Mouse (Mus musculus) hindbrain, postnatal 0 days (tissue): ENCODE data around the gene Ypel5. TPM values are rescaled to one million over a fixed set of nuclear protein-coding genes. Genes with fewer than 3 reads are reported as not detected.
A peak's percentile ranks its signal among the peaks of the same experiment; 100 is the strongest.

Experiments used
- ATAC-seq: fragments of 200-750 bp; cut with Nextera tagmentation; 2 replicates; pipeline ENCODE4 v1.8.0; 2017; ENCODE audit warnings: mild to moderate bottlenecking, moderate TSS enrichment, moderate library complexity
- DNase-seq: peaks from one replicate; pipeline ENCODE4 v3.0.0-alpha.2; 2015; ENCODE audit warnings: low spot score
- H3K27ac ChIP-seq: fragments of 300-500 bp; sonication (generic); 2 replicates; pipeline ENCODE4 v1.5.1; 2014; ENCODE audit warnings: mild to moderate bottlenecking
- H3K27me3 ChIP-seq: fragments of 300-500 bp; sonication (generic); 2 replicates; pipeline ENCODE4 v1.6.1; 2014; ENCODE audit warnings: low read length, mixed read lengths; ENCODE audit not compliant: insufficient read depth
- H3K36me3 ChIP-seq: fragments of 300-500 bp; sonication (generic); 2 replicates; pipeline ENCODE4 v1.6.1; 2014; ENCODE audit warnings: low read length, mixed read lengths; ENCODE audit not compliant: insufficient read depth
- H3K4me1 ChIP-seq: fragments of 300-500 bp; sonication (generic); 2 replicates; pipeline ENCODE4 v1.6.1; 2014; ENCODE audit warnings: antibody characterized with exemption, low read length, mixed read lengths; ENCODE audit not compliant: insufficient read depth
- H3K4me2 ChIP-seq: fragments of 300-500 bp; sonication (generic); 2 replicates; pipeline ENCODE4 v1.6.1; 2014; ENCODE audit warnings: low read depth, mild to moderate bottlenecking, low read length, moderate library complexity, mixed read lengths
- H3K4me3 ChIP-seq: fragments of 300-500 bp; sonication (generic); 2 replicates; pipeline ENCODE4 v1.5.1; 2014; ENCODE audit warnings: low read length
- H3K9ac ChIP-seq: fragments of 300-500 bp; sonication (generic); replicated peaks from 2 replicates; pipeline ENCODE4 v1.6.1; 2014; ENCODE audit warnings: mild to moderate bottlenecking, low read length, moderate library complexity, mixed read lengths
- H3K9me3 ChIP-seq: fragments of 300-500 bp; sonication (generic); 2 replicates; pipeline ENCODE4 v1.6.1; 2016; ENCODE audit warnings: low read length, mixed read lengths
- CTCF ChIP-seq: IDR thresholded peaks from 2 replicates; pipeline ENCODE4 v1.5.1; 2016; ENCODE audit warnings: antibody characterized with exemption, control low read depth, low read depth
- WGBS: fragments of 180-500 bp; shearing (Covaris S2); extraction: QIAGEN DNeasy Blood & Tissue Kit; methylation state at CpG from one replicate; pipeline ENCODE4 v1.1.7; 2014; 5-methylcytosine and 5-hydroxymethylcytosine counted together
- polyA plus RNA-seq: library from polyadenylated mRNA; unstranded; fragments of >200 nt; fragmentation: Nextera tagmentation; extraction: Ambion mirVana; gene quantifications from 2 replicates; pipeline ENCODE4 v1.2.1, GENCODE M21; 2015
- total RNA-seq: library from RNA; depleted of rRNA; stranded (reverse); fragments of >200 nt; gene quantifications from 2 replicates; pipeline ENCODE4 v1.2.3, GENCODE M21; 2014; rRNA removed

Ypel5 gene
- total RNA-seq (45.1 and 47.1 TPM in 2 replicates), polyA plus RNA-seq (107 and 110 TPM in 2 replicates)

DNA sequence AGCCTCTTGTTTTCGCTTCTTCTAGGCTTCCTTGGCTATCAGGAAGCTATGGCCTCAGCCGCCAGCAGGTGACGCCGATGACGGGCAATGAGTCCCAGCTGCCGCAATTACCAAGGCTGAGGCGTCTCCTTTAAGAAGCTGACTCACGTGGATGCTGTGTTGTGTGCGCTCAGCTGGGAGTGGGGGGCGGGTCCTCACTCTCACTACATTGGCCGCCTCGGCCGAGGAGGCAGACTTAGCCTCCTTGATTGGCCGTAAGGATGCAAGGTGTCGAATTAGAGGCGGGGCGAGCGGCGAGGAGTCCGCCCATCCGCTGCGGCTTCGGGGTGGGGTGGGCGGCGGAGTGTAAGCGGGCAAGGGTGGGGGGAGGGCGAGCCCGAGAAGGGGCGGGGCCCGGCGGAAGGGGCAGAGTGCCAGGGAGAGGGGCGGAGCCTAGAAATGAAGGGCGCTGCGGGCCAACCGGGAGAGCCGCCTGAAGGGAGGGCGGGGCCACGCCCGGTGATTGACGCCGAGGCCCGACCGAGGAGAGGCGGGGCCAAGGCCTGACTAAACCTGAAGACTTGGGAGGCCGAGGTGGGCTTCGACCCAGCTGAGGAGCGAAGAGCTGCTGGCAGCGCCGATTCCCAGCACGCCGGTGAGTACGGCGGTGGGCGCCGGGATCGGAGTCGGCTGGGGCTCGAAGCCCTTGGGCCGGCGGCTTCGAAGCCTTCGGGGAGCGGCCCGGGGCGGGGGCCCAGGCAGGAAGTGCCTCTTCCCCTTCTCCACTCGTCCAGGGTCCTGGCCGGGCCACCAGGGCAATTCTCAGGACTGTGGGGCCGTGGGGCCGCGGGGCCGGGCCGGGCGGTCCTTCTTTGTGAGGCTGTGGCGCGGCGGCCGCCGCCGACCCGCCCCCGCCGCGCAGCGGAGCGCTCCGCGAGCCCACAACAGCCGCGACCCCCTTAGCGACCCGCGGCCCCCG, at the start of gene Ypel5:
Gene Ypel5, plus strand, starts transcription at position 296 of the 958 bp plus-strand sequence.
- peak within 1 kb of the TSS; percentile 69 for H3K4me2 ChIP-seq
- peak; percentile 76 for TF ChIP-seq CTCF
- under 1% methylated on average over 76 of the region's 93 CpGs for WGBS
- peak within 1 kb of the TSS; percentile 99 for H3K9ac ChIP-seq
- H3K27me3 ChIP-seq: no peaks in the 10 kb centered on the region
- DNase-seq (peak; percentile 99), ATAC-seq (peak; percentile 98)
- H3K36me3 ChIP-seq: no peaks in the 10 kb centered on the region
- H3K9me3 ChIP-seq: no peaks in the 10 kb centered on the region
- peak within 1 kb of the TSS; percentile 92 for H3K4me3 ChIP-seq
- H3K4me1 ChIP-seq: peaks cover 5% of the 10 kb centered on the region; the same call in 1 of the 2 replicates
- H3K27ac ChIP-seq: peak within 1 kb of the TSS; percentile 100

DNA sequence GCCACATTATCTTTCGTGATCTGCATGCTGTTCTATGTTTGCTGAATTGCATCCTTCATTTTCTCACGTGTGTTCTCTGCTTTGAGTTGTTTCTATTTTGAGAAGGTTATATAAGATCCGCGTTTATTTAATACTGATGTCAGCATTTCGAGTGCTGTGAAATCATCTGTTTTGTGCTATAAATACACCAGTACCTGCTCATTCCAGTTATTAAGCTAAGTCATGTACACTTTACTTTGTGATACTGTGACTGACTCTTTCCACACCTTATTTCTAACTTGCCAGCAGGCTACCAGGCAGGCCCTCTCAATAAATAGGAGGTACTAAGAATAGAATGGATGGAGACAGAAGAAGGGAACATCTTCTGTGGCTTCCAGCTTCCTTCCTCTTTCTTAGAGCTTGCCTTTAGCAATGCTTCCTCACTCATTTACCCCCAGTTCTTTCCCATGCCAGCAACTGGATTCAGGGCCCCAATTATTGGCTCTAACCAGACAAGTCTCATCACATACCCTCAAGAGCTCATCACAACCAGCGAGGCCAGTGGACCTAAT, 48.3 kb upstream of the Ypel5 start:
- WGBS: 74% methylated on average over 6 of the region's 6 CpGs
- Histone ChIP-seq H3K27me3 (no peaks in the 10 kb centered on the region), H3K9me3 (no peaks in the 10 kb centered on the region), H3K4me2 (no peak overlapping the region), H3K36me3 (no peaks in the 10 kb centered on the region), H3K4me3 (no peak overlapping the region), H3K4me1 (no peaks in the 10 kb centered on the region), H3K9ac (no peak overlapping the region), H3K27ac (no peak overlapping the region)
- no peak for ATAC-seq
- no peak for DNase-seq
- TF ChIP-seq CTCF: no peak

DNA sequence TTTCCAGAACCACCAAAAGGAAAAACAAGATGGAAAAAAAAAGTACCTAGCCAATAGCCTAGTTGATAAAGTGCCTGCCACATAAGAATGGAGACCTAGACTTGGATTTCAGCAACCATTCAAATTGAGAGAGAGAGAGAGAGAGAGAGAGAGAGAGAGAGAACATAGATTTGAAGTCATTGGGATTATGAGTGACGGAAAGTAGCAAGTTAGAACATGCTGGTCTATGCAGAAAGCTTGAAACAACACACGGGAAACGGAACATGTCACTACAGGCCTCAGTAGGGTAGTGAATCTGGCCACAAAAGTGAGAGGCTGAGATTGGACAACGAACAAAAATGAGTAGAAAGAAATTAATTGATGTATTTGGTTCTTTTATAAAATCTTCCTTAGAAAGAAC, 43.0 kb upstream of the Ypel5 start:
- no peak for TF ChIP-seq CTCF
- no peak overlapping the region for H3K4me2 ChIP-seq
- H3K4me1 ChIP-seq: no peaks in the 10 kb centered on the region
- no peaks in the 10 kb centered on the region for H3K9me3 ChIP-seq
- no peak overlapping the region for H3K4me3 ChIP-seq
- no peaks in the 10 kb centered on the region for H3K27me3 ChIP-seq
- no peak for DNase-seq
- H3K27ac ChIP-seq: no peak overlapping the region
- ATAC-seq: no peak
- WGBS: 88% methylated on average over 4 of the region's 4 CpGs
- H3K9ac ChIP-seq: no peak overlapping the region
- no peaks in the 10 kb centered on the region for H3K36me3 ChIP-seq

DNA sequence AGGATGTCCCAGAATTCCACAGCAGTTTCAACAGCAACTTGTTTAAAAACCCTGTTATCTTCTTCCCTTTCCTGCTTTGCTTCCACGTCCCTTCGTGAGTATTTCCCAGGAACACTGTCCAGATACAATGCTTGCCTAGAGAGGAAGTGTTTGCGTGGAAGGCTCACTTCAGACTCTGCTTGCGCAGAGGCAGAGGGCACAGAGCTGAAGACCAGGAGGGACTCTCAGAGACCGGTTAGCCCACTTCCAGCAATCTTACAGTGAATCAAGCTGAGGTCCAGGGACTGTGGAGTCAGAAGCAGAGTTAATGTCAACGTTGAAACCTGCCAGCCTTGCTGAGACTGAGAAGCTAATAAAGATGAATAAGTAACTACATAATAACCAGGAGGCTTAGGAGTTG, 41.6 kb upstream of the Ypel5 start:
- WGBS: 71% methylated on average over 6 of the region's 6 CpGs
- ATAC-seq: no peak
- Histone ChIP-seq H3K27me3 (no peaks in the 10 kb centered on the region), H3K4me1 (no peaks in the 10 kb centered on the region), H3K9ac (no peak overlapping the region), H3K4me2 (no peak overlapping the region), H3K4me3 (no peak overlapping the region), H3K9me3 (no peaks in the 10 kb centered on the region), H3K36me3 (no peaks in the 10 kb centered on the region), H3K27ac (no peak overlapping the region)
- no peak for DNase-seq
- TF ChIP-seq CTCF: no peak

DNA sequence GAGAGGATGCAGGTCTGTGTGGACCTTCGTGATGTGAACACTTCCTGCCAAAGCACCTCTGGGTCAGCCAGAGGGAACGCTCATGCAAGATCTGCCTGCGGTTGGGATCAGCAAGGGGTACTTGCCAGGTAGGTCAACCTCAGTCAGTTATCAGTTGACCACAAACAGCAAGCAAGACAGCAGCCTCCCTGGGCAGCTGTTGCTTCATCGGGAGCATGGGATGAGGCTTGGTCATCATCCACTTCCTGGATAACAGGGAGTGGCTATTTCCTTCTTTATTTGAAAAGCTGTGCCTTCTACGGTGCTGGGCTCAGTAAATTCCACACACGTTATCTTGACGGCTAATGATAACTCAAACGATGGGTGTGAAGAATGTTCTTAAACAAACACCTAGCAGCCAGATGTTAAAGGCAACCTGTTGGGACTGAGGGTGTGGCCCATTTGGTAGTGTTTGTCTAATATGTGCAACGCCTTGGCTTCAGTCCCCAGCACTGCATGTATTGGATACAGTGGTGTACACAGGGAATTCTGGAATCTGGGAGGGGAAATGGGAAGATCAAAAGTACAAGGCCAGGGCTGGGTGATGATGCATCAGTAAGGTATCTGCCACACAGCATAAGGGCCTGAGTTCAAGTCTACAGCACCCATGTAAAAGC, 40.7 kb upstream of the Ypel5 start:
- 88% methylated on average over 9 of the region's 9 CpGs for WGBS
- Histone ChIP-seq H3K4me1 (no peaks in the 10 kb centered on the region), H3K27me3 (no peaks in the 10 kb centered on the region), H3K9me3 (no peaks in the 10 kb centered on the region), H3K4me3 (no peak overlapping the region), H3K9ac (no peak overlapping the region), H3K4me2 (no peak overlapping the region), H3K27ac (no peak overlapping the region), H3K36me3 (no peaks in the 10 kb centered on the region)
- ATAC-seq (no peak), DNase-seq (no peak)
- no peak for TF ChIP-seq CTCF

DNA sequence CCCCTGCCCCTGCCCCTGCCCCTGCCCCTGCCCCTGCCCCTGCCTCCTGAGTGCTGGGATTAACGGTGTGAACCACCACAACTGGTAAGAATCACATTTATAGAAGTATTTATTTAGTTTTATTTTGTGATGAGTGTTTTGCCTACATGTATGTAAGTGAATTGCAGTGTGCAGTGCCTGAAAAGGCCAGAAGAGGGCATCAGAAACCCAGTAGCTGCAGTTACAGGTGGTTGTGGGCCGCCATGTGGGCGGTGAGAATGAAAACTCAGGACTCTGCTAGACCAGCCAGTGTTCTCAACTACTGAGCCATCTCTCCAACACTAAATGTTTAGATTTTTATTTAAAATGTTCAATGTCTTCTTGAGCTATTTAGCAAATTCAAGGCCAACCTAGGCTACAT, 39.7 kb upstream of the Ypel5 start:
- 90% methylated on average over 3 of the region's 3 CpGs for WGBS
- Histone ChIP-seq H3K27ac (no peak overlapping the region), H3K4me1 (no peaks in the 10 kb centered on the region), H3K4me2 (no peak overlapping the region), H3K36me3 (no peaks in the 10 kb centered on the region), H3K27me3 (no peaks in the 10 kb centered on the region), H3K9me3 (no peaks in the 10 kb centered on the region), H3K4me3 (no peak overlapping the region), H3K9ac (no peak overlapping the region)
- DNase-seq (no peak), ATAC-seq (no peak)
- peak; percentile 29 for TF ChIP-seq CTCF
